Mouse (Mus musculus) neural tube, postnatal 0 days (tissue): ENCODE measurements around the gene Gatb. TPM values are rescaled to one million over a fixed set of nuclear protein-coding genes. Genes with fewer than 3 reads are reported as not detected.

Experiments
- polyA plus RNA-seq: library from polyadenylated mRNA; unstranded; fragments of >200 nt; fragmentation: Nextera tagmentation; extraction: Ambion mirVana; gene quantifications from 2 replicates; pipeline ENCODE4 v1.2.1, GENCODE M21; 2015

Gatb gene
- 16.5 and 17.7 TPM in 2 replicates for polyA plus RNA-seq

DNA sequence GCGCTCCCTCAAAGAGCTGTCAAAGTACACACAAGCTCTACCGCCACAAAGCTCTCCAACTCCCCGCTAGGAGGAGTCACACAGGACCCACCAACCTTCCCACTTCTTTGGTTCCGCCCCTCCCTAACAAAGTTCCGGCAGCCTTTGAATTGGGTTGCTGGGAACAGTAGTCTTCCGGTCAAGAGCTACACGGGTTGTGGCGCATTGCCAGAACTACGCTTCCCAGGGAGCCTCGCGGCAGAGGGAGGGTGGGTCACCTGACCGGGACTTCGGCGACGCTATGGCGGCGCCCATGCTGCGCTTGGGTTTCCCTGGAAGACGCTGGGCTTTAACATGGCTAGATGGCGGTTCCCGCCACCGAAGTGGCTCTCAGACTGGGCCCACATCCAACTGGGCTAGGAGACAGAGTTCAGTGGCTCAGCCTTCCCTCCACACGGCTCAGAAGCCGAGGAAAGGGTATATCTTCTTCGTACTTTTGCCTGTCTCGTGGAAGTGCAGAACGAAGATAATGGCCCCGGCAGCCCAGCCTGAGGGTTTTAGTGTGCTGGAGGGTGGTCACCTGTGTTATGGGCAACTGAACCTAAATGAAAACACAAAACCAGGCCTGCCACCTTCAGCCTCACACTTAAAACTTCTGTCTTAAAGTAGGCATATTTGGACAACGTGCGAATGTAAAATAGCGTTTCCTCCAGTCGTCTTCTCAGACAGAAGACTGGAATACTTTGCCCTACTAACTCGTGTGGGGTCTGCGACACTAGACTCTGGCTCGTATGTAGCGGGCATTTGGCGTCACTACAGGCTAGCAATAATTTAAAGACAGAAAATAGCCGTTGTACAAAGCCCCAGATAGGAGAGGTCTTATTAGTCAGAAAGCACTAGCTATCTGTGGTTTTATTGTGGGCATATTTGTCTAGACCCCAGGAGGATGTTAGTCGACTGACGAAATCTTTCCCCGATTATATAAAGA, at the start of gene Gatb:
Gatb (plus strand) TSS at position 256 of the 967 bp plus-strand sequence.

Other genes starting within 250 kb of the Gatb start
- 0.36 and 0.46 TPM in 2 replicates for gene Fam160a1, start 243.2 kb downstream of the Gatb start, polyA plus RNA-seq